Mouse (Mus musculus) forebrain, embryonic 12.5 days (tissue): Measurements from ENCODE around the gene Epop. TPM values are rescaled to one million over a fixed set of nuclear protein-coding genes. Genes with fewer than 3 reads are reported as not detected.
"Not testable (repeated sequence)": the region's sequence is repeated elsewhere in the genome, so short reads cannot be mapped to it uniquely, and the experiment has no call there.

Experiments used
- ATAC-seq: fragments of 200-750 bp; cut with Nextera tagmentation; 2 replicates; pipeline ENCODE4 v1.8.0; 2017; ENCODE audit warnings: moderate TSS enrichment; ENCODE audit not compliant: low FRiP score
- H3K27ac ChIP-seq: fragments of 300-500 bp; sonication (generic); 2 replicates; pipeline ENCODE4 v1.5.1; 2016; ENCODE audit warnings: mild to moderate bottlenecking
- H3K27me3 ChIP-seq: fragments of 300-500 bp; sonication (generic); 2 replicates; pipeline ENCODE4 v1.6.1; 2016; ENCODE audit warnings: mild to moderate bottlenecking
- H3K36me3 ChIP-seq: fragments of 300-500 bp; sonication (generic); replicated peaks from 2 replicates; pipeline ENCODE4 v1.6.1; 2016; ENCODE audit warnings: mild to moderate bottlenecking
- H3K4me1 ChIP-seq: fragments of 300-500 bp; sonication (generic); 2 replicates; pipeline ENCODE4 v1.6.1; 2016
- H3K4me2 ChIP-seq: fragments of 300-500 bp; sonication (generic); 2 replicates; pipeline ENCODE4 v1.6.1; 2016; ENCODE audit warnings: mild to moderate bottlenecking, moderate library complexity
- H3K4me3 ChIP-seq: fragments of 300-500 bp; sonication (generic); replicated peaks from 2 replicates; pipeline ENCODE4 v1.5.1; 2016; ENCODE audit warnings: mild to moderate bottlenecking
- H3K9ac ChIP-seq: fragments of 300-500 bp; sonication (generic); 2 replicates; pipeline ENCODE4 v1.6.1; 2016; ENCODE audit warnings: mild to moderate bottlenecking
- H3K9me3 ChIP-seq: fragments of 300-500 bp; sonication (generic); 2 replicates; pipeline ENCODE4 v1.6.1; 2016
- WGBS: fragments of 180-500 bp; shearing (Covaris S2); methylation state at CpG from one replicate; pipeline ENCODE4 v1.1.7; 2016; 5-methylcytosine and 5-hydroxymethylcytosine counted together
- polyA plus RNA-seq: library from polyadenylated mRNA; unstranded; fragments of >200 nt; fragmentation: Nextera tagmentation; extraction: Ambion mirVana; gene quantifications from 2 replicates; pipeline ENCODE4 v1.2.1, GENCODE M21; 2016

Gene Epop
- polyA plus RNA-seq, 1 experiment from 2014 or later: 11.9 TPM

DNA sequence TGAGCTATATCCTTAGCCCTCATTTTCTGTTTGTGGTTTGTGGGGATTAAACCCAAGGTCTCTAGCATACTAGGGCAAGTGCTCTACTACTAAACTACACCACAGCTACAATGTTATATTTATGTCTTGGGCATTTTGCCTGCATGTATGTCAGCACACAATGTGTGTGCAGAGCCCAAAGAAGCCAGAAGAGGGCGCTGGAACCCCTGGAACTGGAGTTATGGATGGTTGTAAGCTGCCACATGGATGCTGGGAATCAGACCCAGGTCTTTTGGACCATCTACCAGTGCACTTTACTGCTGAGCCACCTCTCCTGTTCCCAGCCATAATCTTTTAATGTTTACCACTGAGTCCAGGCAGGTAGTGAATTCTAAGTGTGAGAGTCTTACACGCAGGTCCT, 13.2 kb upstream of the Epop start:
- no peak for ATAC-seq
- 46% methylated on average over 2 of the region's 2 CpGs for whole genome bisulfite sequencing

DNA sequence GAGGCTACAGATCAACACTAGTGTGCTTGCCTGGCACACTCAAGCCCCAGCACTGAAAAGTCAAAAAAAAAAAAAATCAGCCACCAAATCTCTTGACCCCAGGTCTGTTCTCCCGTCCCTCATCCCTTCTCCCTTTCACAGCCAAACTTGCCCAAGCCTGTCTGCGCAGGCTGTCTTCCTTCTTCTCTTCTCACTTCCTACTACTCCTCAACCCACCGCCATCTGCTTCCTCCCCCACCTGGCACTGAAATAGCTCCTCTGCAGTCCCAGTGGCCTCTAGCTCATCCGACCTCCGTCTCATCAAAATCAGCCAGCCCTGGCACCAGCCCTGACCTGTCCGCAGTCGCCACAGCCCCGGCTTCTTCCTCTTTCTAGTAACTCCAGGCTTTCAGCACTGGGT, 12.2 kb upstream of the Epop start:
- Histone ChIP-seq H3K27ac (no peak overlapping the region), H3K36me3 (no peaks in the 10 kb centered on the region), H3K4me3 (no peak overlapping the region), H3K27me3 (peaks cover 5% of the 10 kb centered on the region; the same call in 1 of the 2 replicates), H3K4me2 (no peak overlapping the region), H3K9me3 (peaks cover 4% of the 10 kb centered on the region; the same call in 1 of the 2 replicates), H3K4me1 (no peaks in the 10 kb centered on the region), H3K9ac (no peak overlapping the region)
- ATAC-seq: no peak
- 72% methylated on average over 8 of the region's 8 CpGs for WGBS

More for the DNA sequence above, 13.2 kb upstream of the Epop start:
- H3K9ac ChIP-seq: no peak overlapping the region
- no peak overlapping the region for H3K4me2 ChIP-seq
- peaks cover 5% of the 10 kb centered on the region; the same call in 1 of the 2 replicates for H3K27me3 ChIP-seq
- H3K36me3 ChIP-seq: no peaks in the 10 kb centered on the region
- H3K4me1 ChIP-seq: no peaks in the 10 kb centered on the region
- H3K27ac ChIP-seq: no peak overlapping the region
- H3K4me3 ChIP-seq: no peak overlapping the region
- H3K9me3 ChIP-seq: peaks cover 4% of the 10 kb centered on the region; the same call in 1 of the 2 replicates

DNA sequence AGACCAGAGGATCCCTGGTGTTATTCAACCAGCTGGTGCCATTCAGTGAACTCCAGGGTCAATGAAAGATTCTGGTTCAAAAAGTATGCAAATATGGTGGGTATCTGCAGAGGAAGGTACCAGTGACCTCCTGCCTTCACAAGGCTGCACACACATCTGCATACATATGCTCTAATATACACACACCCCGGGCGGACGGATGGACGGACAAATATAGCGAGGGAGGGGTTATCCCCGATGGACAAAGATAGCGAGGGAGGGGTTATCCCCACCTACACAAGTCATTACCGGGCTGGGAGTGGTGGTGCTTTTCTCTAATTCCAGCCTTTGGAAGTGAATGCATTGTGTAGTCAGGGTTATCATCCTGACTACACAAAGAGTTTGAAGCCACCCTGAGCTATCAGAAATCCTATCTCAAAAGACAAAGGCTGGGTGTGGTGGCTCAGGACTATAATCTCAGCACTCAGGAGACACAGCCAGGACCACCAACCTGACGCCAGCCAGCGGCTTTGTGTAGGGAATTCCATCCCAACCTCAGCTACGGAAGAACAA, 6.0 kb upstream of the Epop start:
- H3K27me3 ChIP-seq: peaks cover 22% of the 10 kb centered on the region
- no peak for ATAC-seq

DNA sequence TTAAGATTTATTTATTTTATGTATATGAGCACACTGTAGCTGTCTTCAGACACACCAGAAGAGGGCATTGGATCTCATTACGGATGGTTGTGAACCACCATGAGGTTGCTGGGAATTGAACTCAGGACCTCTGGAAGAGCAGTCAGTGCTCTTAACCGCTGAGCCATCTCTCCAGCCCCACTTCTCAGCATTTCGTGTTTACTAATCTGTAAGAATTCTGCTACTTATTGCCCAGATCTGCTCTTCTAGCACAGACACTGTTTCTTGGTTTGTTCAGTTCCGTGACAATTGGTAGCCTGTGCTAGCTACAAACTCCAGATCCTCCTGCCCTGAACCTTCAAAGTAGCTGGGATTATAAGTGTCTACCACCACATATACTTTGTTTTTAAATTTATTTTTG, 2.9 kb upstream of the Epop start:
- ATAC-seq, H3K9ac ChIP-seq, H3K4me2 ChIP-seq, H3K9me3 ChIP-seq, H3K27ac ChIP-seq, H3K4me3 ChIP-seq, H3K36me3 ChIP-seq: not testable (repeated sequence)
- 83% methylated on average over 4 of the region's 4 CpGs for WGBS
- Histone ChIP-seq H3K27me3 (peaks cover 46% of the 10 kb centered on the region), H3K4me1 (peaks cover 27% of the 10 kb centered on the region)

More for the DNA sequence above, 6.0 kb upstream of the Epop start:
- H3K4me1 ChIP-seq: 0 out of 2 replicates have a peak, but pooled peaks cover 2% of the 10 kb centered on the region
- no peaks in the 10 kb centered on the region for H3K9me3 ChIP-seq
- 74% methylated on average over 11 of the region's 11 CpGs for WGBS
- H3K4me2 ChIP-seq: no peak overlapping the region
- H3K4me3 ChIP-seq: no peak overlapping the region
- no peak overlapping the region for H3K9ac ChIP-seq
- H3K27ac ChIP-seq: no peak overlapping the region
- no peaks in the 10 kb centered on the region for H3K36me3 ChIP-seq

DNA sequence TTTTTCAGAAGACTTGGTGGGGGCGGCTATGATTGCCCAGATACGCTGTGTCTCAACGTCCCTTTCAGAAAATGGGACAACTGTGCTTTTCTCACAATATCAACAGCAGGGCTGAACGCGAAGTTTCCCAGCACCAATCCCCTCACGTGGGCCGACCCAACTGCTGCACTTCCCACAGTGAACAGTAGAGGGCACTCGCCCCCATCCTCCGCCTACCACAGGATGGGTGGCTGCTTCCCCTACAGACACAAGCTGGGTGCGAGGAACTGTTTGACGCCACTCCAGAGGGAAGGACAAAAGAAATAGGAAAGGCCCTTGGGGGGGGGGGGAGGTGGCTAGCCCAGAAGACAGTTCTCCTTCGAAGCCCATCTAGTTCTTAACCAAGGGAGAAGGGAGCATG, 2.4 kb upstream of the Epop start:
- H3K9ac ChIP-seq: no peak overlapping the region
- H3K4me1 ChIP-seq: peaks cover 32% of the 10 kb centered on the region
- no peak overlapping the region for H3K27ac ChIP-seq
- no peaks in the 10 kb centered on the region for H3K36me3 ChIP-seq
- WGBS: 2% methylated on average over 12 of the region's 12 CpGs
- peaks cover 51% of the 10 kb centered on the region for H3K27me3 ChIP-seq
- 0 out of 2 replicates have a peak, but pooled peaks have one; percentile 25 for ATAC-seq
- no peak overlapping the region for H3K4me3 ChIP-seq
- no peaks in the 10 kb centered on the region for H3K9me3 ChIP-seq
- no peak overlapping the region for H3K4me2 ChIP-seq

DNA sequence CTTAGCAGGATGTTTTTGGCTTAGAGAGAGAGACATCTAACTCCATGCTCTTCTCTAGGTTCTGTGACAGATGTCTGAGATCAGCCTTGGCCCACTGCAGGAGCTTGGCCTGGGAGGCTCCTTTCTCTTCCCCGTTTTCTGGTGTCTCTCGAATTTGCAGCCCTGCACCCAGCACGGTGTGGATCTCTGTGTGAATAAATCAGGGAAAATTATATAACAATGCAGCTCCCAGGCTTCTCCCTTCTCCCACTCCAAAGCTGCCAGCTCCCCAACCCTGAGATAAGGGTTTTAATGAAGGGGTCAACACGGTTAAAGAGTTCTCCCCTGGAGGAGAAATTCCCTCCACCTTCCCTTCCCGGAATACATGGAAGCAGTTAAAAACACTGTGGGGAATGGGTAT, 2.0 kb upstream of the Epop start:
- H3K27ac ChIP-seq: no peak overlapping the region
- H3K4me2 ChIP-seq: no peak overlapping the region
- H3K27me3 ChIP-seq: peaks cover 55% of the 10 kb centered on the region
- no peak overlapping the region for H3K4me3 ChIP-seq
- no peaks in the 10 kb centered on the region for H3K36me3 ChIP-seq
- H3K4me1 ChIP-seq: peaks cover 35% of the 10 kb centered on the region
- ATAC-seq: no peak
- no peaks in the 10 kb centered on the region for H3K9me3 ChIP-seq
- no peak overlapping the region for H3K9ac ChIP-seq
- WGBS: 16% methylated on average over 5 of the region's 5 CpGs

DNA sequence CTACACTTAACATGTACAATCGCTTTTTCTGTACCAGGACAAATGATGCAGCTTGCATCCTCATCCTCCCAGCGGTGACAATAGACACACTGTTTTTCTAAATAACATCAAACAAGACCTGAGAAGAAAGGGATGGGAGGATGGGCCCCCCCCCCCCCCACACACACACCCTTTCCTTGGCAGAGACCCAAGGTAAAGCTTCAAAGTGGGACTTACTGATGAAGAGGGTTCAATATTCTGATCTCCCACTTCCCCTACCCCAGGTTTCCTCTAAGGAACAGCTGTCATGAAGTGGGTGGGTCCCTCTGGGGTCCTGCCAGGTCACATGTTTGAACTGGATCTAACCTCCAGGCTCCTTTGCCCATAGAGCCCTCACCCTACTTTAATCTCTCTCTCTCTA, 1.5 kb upstream of the Epop start:
- H3K36me3 ChIP-seq: no peaks in the 10 kb centered on the region
- 26% methylated on average over 2 of the region's 2 CpGs for WGBS
- H3K4me3 ChIP-seq: no peak overlapping the region
- peaks cover 40% of the 10 kb centered on the region for H3K4me1 ChIP-seq
- peaks cover 60% of the 10 kb centered on the region for H3K27me3 ChIP-seq
- no peaks in the 10 kb centered on the region for H3K9me3 ChIP-seq
- H3K27ac ChIP-seq: no peak overlapping the region
- no peak overlapping the region for H3K4me2 ChIP-seq
- H3K9ac ChIP-seq: no peak overlapping the region
- ATAC-seq: no peak

DNA sequence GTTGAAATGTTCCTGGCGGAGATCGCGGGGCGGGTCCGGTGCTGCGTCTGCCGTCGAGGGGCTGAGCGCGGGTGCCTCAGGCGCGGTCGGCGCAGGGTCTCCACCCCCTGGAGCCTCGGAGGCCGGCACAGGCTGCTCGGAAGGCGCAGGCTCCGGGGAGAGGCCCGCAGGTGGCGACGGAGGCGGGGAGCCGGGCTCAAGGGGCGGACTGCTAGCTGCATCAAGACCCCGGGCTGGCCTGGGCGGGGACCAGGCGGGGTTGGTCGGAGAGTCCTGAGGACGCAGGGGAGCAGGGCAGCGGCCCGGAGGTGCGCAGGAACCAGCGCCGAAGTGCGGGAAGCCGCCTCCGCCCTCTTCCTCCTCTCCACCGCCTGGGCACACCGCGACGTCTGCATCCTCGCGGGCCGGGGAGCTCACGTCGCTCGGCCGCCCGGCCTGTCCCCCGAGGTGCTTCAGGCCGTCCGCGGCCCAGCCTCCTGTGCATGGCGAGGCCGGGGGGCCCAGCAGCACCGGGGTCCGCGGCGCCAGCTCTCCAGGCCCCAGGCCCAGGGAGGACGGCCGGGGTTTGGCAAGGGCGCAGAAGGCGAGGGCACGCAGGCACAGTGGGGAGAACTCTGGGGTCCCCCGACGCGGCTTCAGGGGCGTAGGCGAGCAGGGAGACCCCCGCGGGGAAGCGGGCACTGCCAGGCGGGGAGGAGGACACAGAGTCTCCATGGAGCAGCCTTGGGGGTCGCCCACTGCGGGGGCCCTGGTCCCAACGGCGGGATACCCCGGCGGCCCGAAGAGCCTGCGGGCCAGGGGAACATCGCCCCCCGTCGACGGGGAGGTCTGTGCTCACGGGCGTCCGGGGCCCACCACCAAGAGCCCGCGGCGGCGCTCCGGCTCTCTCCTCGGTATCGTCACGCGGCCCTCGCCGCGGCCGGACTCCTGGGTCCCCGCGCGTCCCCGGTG, 659 bp downstream of the Epop start:
- H3K4me3 ChIP-seq: peak overlapping the region; percentile 73
- peak overlapping the region; percentile 88 for H3K9ac ChIP-seq
- H3K27me3 ChIP-seq: peaks cover 82% of the 10 kb centered on the region
- H3K4me1 ChIP-seq: peaks cover 41% of the 10 kb centered on the region
- no peaks in the 10 kb centered on the region for H3K36me3 ChIP-seq
- H3K4me2 ChIP-seq: peak overlapping the region; percentile 91
- H3K9me3 ChIP-seq: no peaks in the 10 kb centered on the region
- H3K27ac ChIP-seq: 0 out of 2 replicates have a peak overlapping the region, but pooled peaks have one; percentile 32
- under 1% methylated on average over 74 of the region's 106 CpGs for WGBS
- ATAC-seq: peak; percentile 50

DNA sequence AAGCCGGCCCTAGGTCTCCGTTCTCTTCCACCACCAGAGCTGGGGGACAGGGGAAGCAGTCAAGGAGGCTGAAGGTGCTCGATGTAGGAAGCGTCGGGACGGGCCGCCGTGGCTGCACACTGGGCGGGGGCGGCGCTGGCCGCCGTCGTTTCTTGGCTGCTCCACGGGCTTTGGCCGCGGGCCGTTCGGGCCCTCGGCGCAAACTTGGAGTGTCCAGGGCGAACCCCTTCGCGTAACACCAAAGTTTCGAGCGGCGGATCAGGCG, 1.3 kb downstream of the Epop start:
- ATAC-seq: no peak

DNA sequence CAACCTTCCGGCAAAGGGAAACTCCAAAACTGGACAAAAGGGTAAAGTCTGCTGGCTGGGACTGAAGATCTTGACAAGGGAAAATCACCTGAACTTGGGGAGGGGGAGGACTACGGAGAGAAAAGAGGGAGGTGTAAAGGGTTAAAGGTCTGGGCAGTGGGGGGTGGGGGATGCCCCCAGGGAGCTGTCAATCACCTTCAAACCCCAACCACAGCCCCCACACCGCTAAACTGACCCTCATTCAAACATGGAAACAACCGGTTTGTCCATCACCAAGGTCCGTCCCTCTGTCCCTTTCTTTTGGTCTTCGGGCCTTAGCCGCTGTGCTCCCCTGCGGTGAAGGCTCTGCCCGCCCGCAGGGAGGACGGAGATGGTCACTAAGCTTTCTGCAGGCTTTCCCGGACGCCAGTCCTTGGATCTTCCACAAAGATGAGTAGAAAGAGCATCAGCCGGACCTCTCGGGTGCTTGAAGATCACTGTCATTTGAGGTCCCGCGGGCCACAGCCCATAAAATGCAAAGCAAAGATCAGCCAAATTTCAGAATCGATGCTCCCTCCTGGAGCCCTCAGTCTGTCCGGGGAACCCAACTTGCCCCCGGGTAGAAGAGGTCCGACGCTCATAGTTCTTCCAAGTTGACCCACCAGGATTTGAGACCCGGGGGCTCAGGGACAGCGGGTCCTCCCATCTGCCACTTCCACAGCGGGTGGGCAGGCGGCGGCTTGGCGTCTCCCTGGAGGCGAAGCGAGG, 1.8 kb downstream of the Epop start:
- no peaks in the 10 kb centered on the region for H3K36me3 ChIP-seq
- no peak for ATAC-seq
- WGBS: 2% methylated on average over 30 of the region's 30 CpGs
- peak overlapping the region; percentile 33 for H3K9ac ChIP-seq
- H3K4me1 ChIP-seq: peaks cover 41% of the 10 kb centered on the region
- peak overlapping the region; percentile 91 for H3K4me2 ChIP-seq
- H3K9me3 ChIP-seq: no peaks in the 10 kb centered on the region
- no peak overlapping the region for H3K27ac ChIP-seq
- peak overlapping the region; percentile 73 for H3K4me3 ChIP-seq
- peaks cover 93% of the 10 kb centered on the region for H3K27me3 ChIP-seq

More for the DNA sequence above, 1.3 kb downstream of the Epop start:
- under 1% methylated on average over 28 of the region's 28 CpGs for WGBS
- Histone ChIP-seq H3K4me3 (peak overlapping the region; percentile 73), H3K27ac (no peak overlapping the region), H3K27me3 (peaks cover 88% of the 10 kb centered on the region), H3K9me3 (no peaks in the 10 kb centered on the region), H3K4me2 (peak overlapping the region; percentile 91), H3K4me1 (peaks cover 41% of the 10 kb centered on the region), H3K36me3 (no peaks in the 10 kb centered on the region), H3K9ac (peak overlapping the region; percentile 33)

DNA sequence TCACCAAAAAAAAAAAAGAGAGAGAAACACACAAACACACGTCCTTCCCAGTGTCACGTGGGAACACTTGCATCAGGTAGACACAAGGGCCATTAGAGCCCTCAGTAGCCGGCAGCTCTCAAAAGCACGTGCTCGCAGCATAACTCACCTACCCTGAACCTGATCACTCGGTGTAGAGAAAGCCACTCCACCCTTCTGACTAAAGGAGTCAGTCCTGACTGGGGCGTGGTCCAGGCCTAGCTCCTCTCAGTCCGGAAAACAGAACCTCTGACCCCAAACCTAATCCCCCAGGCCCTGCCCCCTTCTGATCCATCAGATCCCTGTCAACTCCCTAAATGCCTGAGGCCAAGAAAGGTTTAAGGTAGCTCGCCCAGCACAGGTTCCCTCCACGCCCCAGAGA, 2.7 kb downstream of the Epop start:
- H3K4me3 ChIP-seq: peak overlapping the region; percentile 73; the same call in 1 of the 2 replicates
- H3K4me1 ChIP-seq: peaks cover 39% of the 10 kb centered on the region

DNA sequence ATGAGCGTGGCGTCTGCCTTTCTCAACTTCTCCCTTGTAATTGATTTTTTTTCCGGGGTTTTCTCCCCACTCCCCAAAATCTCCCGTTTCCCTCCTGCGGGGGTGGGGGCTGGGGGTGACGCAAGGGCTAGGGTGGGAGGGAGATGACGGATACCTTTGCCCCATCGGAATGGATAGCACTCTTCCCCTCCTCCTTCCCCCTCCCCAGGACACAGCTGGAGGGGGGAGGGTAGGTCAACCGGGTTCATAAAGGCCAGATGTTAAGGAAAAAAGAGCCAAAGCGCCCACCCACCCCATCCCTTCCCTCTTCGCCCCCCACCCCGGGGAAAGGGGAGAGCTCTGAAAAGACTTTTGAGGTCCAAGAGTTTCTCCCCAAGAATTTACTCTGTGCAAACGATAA, 3.1 kb downstream of the Epop start:
- Histone ChIP-seq H3K27me3 (peaks cover 86% of the 10 kb centered on the region), H3K9ac (no peak overlapping the region), H3K4me3 (no peak overlapping the region; the same call in 1 of the 2 replicates), H3K4me2 (no peak overlapping the region), H3K36me3 (no peaks in the 10 kb centered on the region), H3K4me1 (peaks cover 39% of the 10 kb centered on the region), H3K9me3 (no peaks in the 10 kb centered on the region), H3K27ac (no peak overlapping the region)
- no peak for ATAC-seq
- 5% methylated on average over 12 of the region's 13 CpGs for WGBS

More for the DNA sequence above, 2.7 kb downstream of the Epop start:
- Histone ChIP-seq H3K9me3 (no peaks in the 10 kb centered on the region), H3K27ac (no peak overlapping the region), H3K27me3 (peaks cover 90% of the 10 kb centered on the region), H3K4me2 (peak overlapping the region; percentile 91), H3K36me3 (no peaks in the 10 kb centered on the region), H3K9ac (0 out of 2 replicates have a peak overlapping the region, but pooled peaks have one; percentile 7)
- ATAC-seq: no peak
- 3% methylated on average over 10 of the region's 10 CpGs for WGBS
